Mouse (Mus musculus): ENCODE results near the gene Runx3.

DNA sequence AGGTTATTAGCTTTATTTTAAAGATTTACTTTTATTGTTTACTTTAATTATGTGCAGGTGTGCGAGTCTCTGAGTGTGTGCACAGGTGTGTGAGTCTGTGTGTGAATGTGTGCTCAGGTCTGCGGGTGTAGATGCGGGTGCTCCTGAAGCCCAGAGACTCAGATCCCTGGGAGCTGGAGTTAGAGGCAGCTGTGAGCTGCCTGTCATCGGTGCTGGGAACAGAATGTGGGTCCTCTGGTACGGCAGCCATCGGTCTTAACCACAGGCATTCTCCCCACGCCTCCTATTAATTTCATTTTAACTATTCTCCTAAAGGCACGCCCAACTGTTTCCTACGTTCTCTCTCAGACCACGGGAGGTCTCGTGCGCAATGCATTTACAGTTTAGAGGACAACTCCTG is 12.3 kb downstream of the Runx3 start:
- TF ChIP-seq CTCF (IDR thresholded peaks at IDR 0.05; ENCODE audit: low read depth) (no peak), EP300 (optimal IDR thresholded peaks at IDR 0.05) (no peak)

Data from stomach, postnatal 0 days (tissue).